Mouse (Mus musculus) embryonic facial prominence, embryonic 11.5 days (tissue): ENCODE data around the gene Glis1. TPM values are rescaled to one million over a fixed set of nuclear protein-coding genes. Genes with fewer than 3 reads are reported as not detected.

Experiments
- ATAC-seq: fragments of 200-750 bp; cut with Nextera tagmentation; replicated peaks from 2 replicates; pipeline ENCODE4 v1.8.0; 2017; ENCODE audit warnings: low read depth; ENCODE audit not compliant: insufficient number of reproducible peaks, low FRiP score, low TSS enrichment
- DNase-seq: peaks from one replicate; pipeline ENCODE4 v3.0.0-alpha.2; 2015; ENCODE audit warnings: low spot score
- H3K27ac ChIP-seq: fragments of 300-500 bp; sonication (generic); replicated peaks from 2 replicates; pipeline ENCODE4 v1.5.1; 2014; ENCODE audit warnings: mild to moderate bottlenecking, low read depth, low read length, control low read depth
- H3K27me3 ChIP-seq: fragments of 300-500 bp; sonication (generic); 2 replicates; pipeline ENCODE4 v1.6.1; 2014; ENCODE audit warnings: mild to moderate bottlenecking, low read length, moderate library complexity, mixed read lengths; ENCODE audit not compliant: control insufficient read depth, insufficient read depth
- H3K36me3 ChIP-seq: fragments of 300-500 bp; sonication (generic); replicated peaks from 2 replicates; pipeline ENCODE4 v1.6.1; 2014; ENCODE audit warnings: low read depth, mild to moderate bottlenecking, low read length, moderate library complexity, mixed read lengths; ENCODE audit not compliant: control insufficient read depth, insufficient read depth
- H3K4me1 ChIP-seq: fragments of 300-500 bp; sonication (generic); 2 replicates; pipeline ENCODE4 v1.6.1; 2014; ENCODE audit warnings: low read length, mixed read lengths; ENCODE audit not compliant: control insufficient read depth, insufficient read depth
- H3K4me2 ChIP-seq: fragments of 300-500 bp; sonication (generic); 2 replicates; pipeline ENCODE4 v1.6.1; 2014; ENCODE audit warnings: low read depth, mild to moderate bottlenecking, control low read depth, low read length, moderate library complexity
- H3K4me3 ChIP-seq: fragments of 300-500 bp; sonication (generic); 2 replicates; pipeline ENCODE4 v1.5.1; 2014; ENCODE audit warnings: low read depth, low read length, control low read depth
- H3K9ac ChIP-seq: fragments of 300-500 bp; sonication (generic); replicated peaks from 2 replicates; pipeline ENCODE4 v1.6.1; 2014; ENCODE audit warnings: mild to moderate bottlenecking, control low read depth, low read length
- H3K9me3 ChIP-seq: fragments of 300-500 bp; sonication (generic); replicated peaks from 2 replicates; pipeline ENCODE4 v1.6.1; 2016; ENCODE audit warnings: mild to moderate bottlenecking, low read length, inconsistent platforms, mixed read lengths; ENCODE audit not compliant: control insufficient read depth
- WGBS: fragments of 180-500 bp; shearing (Covaris S2); extraction: QIAGEN DNeasy Blood & Tissue Kit; methylation state at CpG from one replicate; pipeline ENCODE4 v1.1.7; 2014; 5-methylcytosine and 5-hydroxymethylcytosine counted together
- polyA plus RNA-seq: library from polyadenylated mRNA; unstranded; fragments of >200 nt; fragmentation: Nextera tagmentation; extraction: Ambion mirVana; gene quantifications from 2 replicates; pipeline ENCODE4 v1.2.1, GENCODE M21; 2014

Glis1 gene
- polyA plus RNA-seq, 1 experiment from 2014 or later, result 7.7 TPM

DNA sequence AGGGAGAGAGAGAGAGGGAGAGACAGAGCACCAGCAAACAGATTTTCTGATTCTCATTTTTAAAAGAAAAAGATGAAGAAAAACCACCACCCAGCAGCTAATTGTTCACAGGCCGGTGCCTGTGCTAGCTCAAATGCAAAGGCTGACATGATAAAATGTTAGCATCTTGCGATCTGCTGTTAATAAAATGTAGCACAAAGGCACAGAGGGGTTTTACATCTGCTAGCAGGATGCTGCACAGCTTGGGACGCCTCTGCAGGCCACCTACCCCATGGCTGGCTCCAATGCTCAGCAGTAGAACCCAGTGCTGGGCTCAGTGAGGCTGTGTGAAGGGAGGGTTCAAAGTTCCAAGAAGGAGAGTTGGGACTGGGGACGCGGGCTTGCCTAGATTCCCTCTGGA is 236.3 kb downstream of the Glis1 start:
- Histone ChIP-seq H3K4me2 (no peak overlapping the region), H3K4me3 (no peak overlapping the region), H3K36me3 (no peaks in the 10 kb centered on the region), H3K9me3 (no peaks in the 10 kb centered on the region), H3K27me3 (no peaks in the 10 kb centered on the region), H3K4me1 (no peaks in the 10 kb centered on the region), H3K9ac (no peak overlapping the region), H3K27ac (no peak overlapping the region)
- no peak for DNase-seq
- 58% methylated on average over 5 of the region's 5 CpGs for WGBS
- no peak for ATAC-seq

DNA sequence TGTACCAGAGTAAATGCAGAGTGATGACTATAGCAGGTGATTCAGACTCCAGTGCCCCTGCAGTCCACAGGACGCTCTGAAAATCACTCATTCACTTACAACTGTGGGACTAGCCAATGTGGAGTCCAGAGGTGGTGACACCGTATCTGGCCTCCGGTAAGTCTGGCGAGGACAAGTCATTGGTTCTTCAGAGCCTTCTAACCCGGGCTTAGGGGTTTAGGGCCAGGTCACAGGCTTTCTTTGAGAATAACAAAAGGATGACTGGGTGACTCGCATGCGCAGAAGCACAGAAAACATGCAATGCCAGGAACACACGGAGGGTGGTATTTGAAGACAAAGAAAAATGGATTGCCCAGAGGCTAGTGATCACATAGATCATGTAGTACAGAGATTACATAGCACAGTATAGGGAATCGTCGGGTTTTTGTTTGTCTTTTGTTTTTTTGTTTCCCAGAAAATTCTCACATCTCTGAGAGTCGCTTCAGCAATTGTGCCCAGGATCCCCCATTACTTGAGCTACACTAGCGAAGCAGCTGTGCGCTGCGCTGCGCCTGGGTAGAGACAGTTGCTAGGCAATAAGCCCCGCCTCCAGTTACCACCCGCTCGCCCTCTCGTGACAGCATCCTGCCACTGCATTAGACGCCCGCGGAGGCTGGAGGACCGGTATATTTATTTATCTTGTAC is 239.4 kb downstream of the Glis1 start:
- Histone ChIP-seq H3K9me3 (no peaks in the 10 kb centered on the region), H3K4me3 (no peak overlapping the region), H3K9ac (no peak overlapping the region), H3K27ac (no peak overlapping the region), H3K4me2 (peak overlapping the region; percentile 5; the same call in 1 of the 2 replicates), H3K4me1 (no peaks in the 10 kb centered on the region), H3K27me3 (no peaks in the 10 kb centered on the region), H3K36me3 (no peaks in the 10 kb centered on the region)
- DNase-seq, result peak; percentile 94
- ATAC-seq, result peak; percentile 77; the same call in 1 of the 2 replicates
- WGBS, result 20% methylated on average over 23 of the region's 23 CpGs

DNA sequence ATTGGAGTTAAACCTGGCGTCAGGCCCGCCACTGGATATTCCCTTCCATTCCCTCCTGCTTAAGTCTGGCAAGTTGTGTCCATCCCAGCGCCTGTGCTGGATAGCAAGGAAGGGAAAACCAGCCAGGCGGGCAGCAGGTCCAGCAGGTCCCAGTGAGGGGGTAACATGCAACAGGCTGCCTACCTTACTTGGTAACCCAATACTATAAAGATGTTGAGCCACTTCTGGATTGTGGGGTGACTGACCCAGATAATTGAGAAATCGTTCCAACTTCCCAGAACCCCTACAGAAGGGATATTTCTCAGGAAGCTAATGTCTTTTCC is 239.9 kb downstream of the Glis1 start:
- WGBS, result 21% methylated on average over 5 of the region's 5 CpGs
- H3K9me3 ChIP-seq, result no peaks in the 10 kb centered on the region
- H3K27ac ChIP-seq, result no peak overlapping the region
- no peaks in the 10 kb centered on the region for H3K4me1 ChIP-seq
- H3K27me3 ChIP-seq, result no peaks in the 10 kb centered on the region
- no peak for ATAC-seq
- H3K9ac ChIP-seq, result no peak overlapping the region
- H3K36me3 ChIP-seq, result no peaks in the 10 kb centered on the region
- H3K4me3 ChIP-seq, result no peak overlapping the region
- peak overlapping the region; percentile 5; the same call in 1 of the 2 replicates for H3K4me2 ChIP-seq
- DNase-seq, result no peak

DNA sequence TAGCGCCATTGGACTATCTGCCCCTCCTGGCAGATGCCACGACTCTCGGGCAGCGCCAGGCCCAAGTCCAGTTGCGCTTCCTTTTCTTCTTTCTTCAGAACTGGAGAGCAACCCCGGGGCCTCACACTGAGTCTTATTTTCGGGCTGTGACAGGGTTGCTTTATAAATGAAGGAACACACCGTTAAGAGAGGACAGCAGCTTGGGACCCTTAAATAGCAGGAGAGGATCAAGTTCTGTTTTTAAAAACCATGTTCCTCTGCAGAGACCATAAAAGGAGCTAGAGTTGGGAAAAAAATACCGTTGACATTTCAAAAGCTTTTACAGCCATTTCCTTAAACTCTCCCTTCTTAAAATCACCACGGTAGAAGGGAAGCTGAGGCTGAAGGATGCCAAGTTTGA is 241.3 kb downstream of the Glis1 start:
- no peaks in the 10 kb centered on the region for H3K27me3 ChIP-seq
- WGBS, result 65% methylated on average over 10 of the region's 10 CpGs
- no peak for DNase-seq

DNA sequence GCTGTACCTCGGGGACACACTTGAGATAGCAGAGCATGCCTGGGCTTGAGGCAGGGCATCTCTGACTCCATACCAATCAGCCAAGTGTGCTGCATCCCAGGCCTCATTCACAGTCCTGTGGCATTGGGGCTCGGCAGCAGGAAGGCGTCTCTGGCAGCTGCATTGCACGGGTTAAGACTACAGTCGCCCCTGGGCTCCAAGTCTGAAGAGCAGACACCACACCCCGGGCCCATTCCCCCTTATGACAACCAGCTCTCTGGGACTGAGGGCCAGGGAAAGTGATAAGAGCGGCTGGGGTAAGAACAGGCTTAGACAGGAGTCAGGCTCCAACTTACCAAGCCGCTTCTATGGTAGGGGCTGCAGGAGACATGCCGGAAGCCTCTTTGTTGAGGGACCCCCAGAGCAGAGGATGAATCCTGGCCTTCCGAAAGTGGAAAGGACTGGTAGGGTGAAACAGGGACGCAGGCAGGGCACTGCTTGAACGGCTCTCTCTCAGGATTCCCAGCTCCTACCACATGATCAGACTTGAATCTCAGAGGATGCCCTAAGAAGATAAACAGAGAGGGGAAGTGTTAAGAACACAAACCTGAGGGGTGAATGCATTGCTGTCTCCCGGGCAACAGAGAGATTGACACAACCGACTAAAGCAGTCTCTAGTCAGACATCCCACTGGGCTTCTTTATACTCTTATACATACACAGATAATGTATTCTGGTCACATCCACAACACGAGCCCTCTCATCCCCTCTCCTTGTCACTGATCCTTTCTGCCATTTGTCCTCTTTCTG is 246.1 kb downstream of the Glis1 start:
- Histone ChIP-seq H3K9me3 (no peaks in the 10 kb centered on the region), H3K9ac (no peak overlapping the region), H3K27me3 (no peaks in the 10 kb centered on the region), H3K27ac (no peak overlapping the region; the same call in 1 of the 2 replicates), H3K4me1 (no peaks in the 10 kb centered on the region), H3K36me3 (no peaks in the 10 kb centered on the region), H3K4me3 (no peak overlapping the region), H3K4me2 (no peak overlapping the region)
- DNase-seq (no peak), ATAC-seq (peak; percentile 57; the same call in 1 of the 2 replicates)
- 54% methylated on average over 15 of the region's 15 CpGs for WGBS

More for the DNA sequence above, 241.3 kb downstream of the Glis1 start:
- Histone ChIP-seq H3K4me3 (no peak overlapping the region), H3K4me1 (no peaks in the 10 kb centered on the region), H3K36me3 (no peaks in the 10 kb centered on the region), H3K9ac (no peak overlapping the region), H3K27ac (no peak overlapping the region), H3K4me2 (no peak overlapping the region), H3K9me3 (no peaks in the 10 kb centered on the region)
- ATAC-seq, result no peak

DNA sequence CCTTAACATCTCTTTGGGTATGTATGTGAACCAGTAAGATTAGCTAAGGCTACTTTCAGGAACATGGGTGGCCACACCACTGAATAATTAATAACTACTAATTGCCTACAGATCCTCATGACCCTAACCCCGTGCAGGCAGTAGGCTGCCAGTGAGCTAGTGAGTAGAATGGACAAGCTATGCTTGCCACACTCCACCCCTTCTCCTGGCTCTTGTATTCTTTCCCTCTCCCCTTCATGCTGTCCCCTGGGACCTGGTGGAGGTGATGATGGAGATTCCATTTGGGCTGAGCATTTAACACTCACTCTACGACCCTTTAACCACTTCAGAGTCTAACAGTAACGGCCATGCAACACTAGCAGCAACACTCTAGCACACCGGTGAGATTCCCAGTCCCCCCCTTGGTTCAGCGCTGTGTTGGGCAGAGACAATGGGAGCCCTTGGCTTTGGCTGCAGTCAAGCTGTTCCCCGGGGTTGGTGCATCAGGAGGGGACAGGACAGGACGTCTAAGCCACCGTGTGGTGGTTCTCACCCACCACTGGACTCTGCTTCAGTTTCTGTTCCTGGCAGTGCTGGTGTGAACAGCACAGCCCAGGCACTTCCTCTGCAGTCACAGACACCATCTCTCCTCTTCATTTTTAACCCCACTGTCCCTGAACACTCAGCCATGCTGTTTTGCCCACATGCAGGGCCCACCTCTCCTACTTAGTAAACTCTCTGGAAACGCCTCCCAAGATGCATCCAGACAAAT is 246.9 kb downstream of the Glis1 start:
- H3K9me3 ChIP-seq, result no peaks in the 10 kb centered on the region
- WGBS, result 52% methylated on average over 9 of the region's 9 CpGs
- H3K4me3 ChIP-seq, result no peak overlapping the region
- H3K36me3 ChIP-seq, result no peaks in the 10 kb centered on the region
- no peaks in the 10 kb centered on the region for H3K27me3 ChIP-seq
- H3K27ac ChIP-seq, result no peak overlapping the region
- H3K9ac ChIP-seq, result no peak overlapping the region
- DNase-seq (no peak), ATAC-seq (peak; percentile 50; the same call in 1 of the 2 replicates)
- H3K4me2 ChIP-seq, result no peak overlapping the region
- H3K4me1 ChIP-seq, result no peaks in the 10 kb centered on the region

DNA sequence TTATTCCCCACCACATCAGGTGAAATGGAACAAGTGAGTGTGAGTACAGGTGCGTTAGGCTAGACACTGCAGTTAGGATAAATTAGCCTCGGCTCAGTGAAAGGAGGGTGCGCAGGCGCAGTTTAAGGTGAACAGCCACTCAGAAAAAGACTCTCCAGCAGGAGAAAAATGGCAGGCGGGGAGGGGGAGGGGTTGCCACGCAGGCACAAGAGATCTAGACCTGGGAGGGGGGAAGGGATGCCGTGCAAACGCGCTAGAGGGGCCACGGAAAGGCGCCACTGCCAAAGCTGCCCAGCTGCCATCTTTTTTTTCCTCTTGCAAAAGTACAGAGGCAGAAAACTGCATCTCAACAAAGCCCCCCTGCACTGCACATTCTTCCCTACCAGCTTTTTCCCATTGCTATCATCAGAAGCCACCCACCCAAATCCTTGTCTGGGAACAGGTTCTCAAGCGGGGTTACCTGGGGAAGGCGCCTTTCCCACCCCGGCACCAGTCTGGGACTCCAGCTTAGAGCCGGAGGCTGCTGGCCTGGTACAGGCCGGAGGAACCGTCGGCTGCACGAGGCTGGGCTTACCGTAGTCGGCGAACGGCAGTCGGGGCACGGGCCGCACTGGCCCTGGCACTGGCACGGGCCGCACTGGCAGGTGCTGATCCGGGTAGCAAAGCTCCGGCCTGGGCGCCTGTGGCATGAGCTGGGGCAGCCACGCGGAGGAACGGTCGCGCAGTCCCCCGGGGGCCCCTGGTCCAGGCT is 248.8 kb downstream of the Glis1 start:
- Histone ChIP-seq H3K9me3 (no peaks in the 10 kb centered on the region), H3K4me3 (no peak overlapping the region), H3K4me2 (no peak overlapping the region), H3K27ac (no peak overlapping the region), H3K4me1 (no peaks in the 10 kb centered on the region), H3K27me3 (no peaks in the 10 kb centered on the region), H3K36me3 (no peaks in the 10 kb centered on the region), H3K9ac (no peak overlapping the region)
- ATAC-seq, result no peak
- WGBS, result 85% methylated on average over 37 of the region's 37 CpGs
- DNase-seq, result no peak
